Mouse (Mus musculus) liver, embryonic 14.5 days (tissue): ENCODE data around the gene Uap1l1. TPM values are rescaled to one million over a fixed set of nuclear protein-coding genes. Genes with fewer than 3 reads are reported as not detected.

Source experiments
- ATAC-seq: fragments of 200-750 bp; cut with Nextera tagmentation; 2 replicates; pipeline ENCODE4 v1.8.0; 2017; ENCODE audit warnings: moderate number of reproducible peaks, mild to moderate bottlenecking, moderate library complexity; ENCODE audit not compliant: insufficient read depth
- DNase-seq, 3 experiments: peaks; one replicate each; pipeline ENCODE4 v3.0.0-alpha.2; 2012 to 2013; ENCODE audit warnings: low read depth in 3 of 3, low spot score in 3 of 3
- H3K27ac ChIP-seq: fragments of 300-500 bp; sonication (generic); 2 replicates; pipeline ENCODE4 v1.5.1; 2014; ENCODE audit warnings: moderate library complexity, mild to moderate bottlenecking, control low read depth, inconsistent platforms
- H3K27me3 ChIP-seq: fragments of 300-500 bp; sonication (generic); 2 replicates; pipeline ENCODE4 v1.6.1; 2014; ENCODE audit warnings: mild to moderate bottlenecking, low read length, moderate library complexity; ENCODE audit not compliant: control insufficient read depth, insufficient read depth
- H3K36me3 ChIP-seq: fragments of 300-500 bp; sonication (generic); replicated peaks from 2 replicates; pipeline ENCODE4 v1.6.1; 2014; ENCODE audit warnings: low read depth; ENCODE audit not compliant: control insufficient read depth, insufficient read depth
- H3K4me1 ChIP-seq, 2 experiments: fragments of 200-500 bp in 1 of 2; fragments of 300-500 bp in 1 of 2; sonication (generic) in 1 of 2; replicated peaks; 2 replicates each; pipeline ENCODE4 v1.6.1; 2012 to 2014; ENCODE audit warnings: antibody characterized with exemption in 1 of 2, inconsistent platforms in 1 of 2, low read length in 1 of 2; ENCODE audit not compliant: control insufficient read depth in 2 of 2, insufficient read depth in 2 of 2
- H3K4me2 ChIP-seq: fragments of 300-500 bp; sonication (generic); 2 replicates; pipeline ENCODE4 v1.6.1; 2014; ENCODE audit warnings: low read depth, mild to moderate bottlenecking, control low read depth, moderate library complexity
- H3K4me3 ChIP-seq, 2 experiments: fragments of 200-500 bp in 1 of 2; fragments of 300-500 bp in 1 of 2; sonication (generic) in 1 of 2; 2 replicates each; pipeline ENCODE4 v1.5.1; 2012 to 2014; ENCODE audit warnings: low read depth in 2 of 2, low read length in 2 of 2, mild to moderate bottlenecking in 2 of 2, control low read depth in 1 of 2, inconsistent platforms in 1 of 2, moderate library complexity in 1 of 2; ENCODE audit not compliant: insufficient read depth in 1 of 2
- H3K9ac ChIP-seq: fragments of 300-500 bp; sonication (generic); replicated peaks from 2 replicates; pipeline ENCODE4 v1.6.1; 2014; ENCODE audit warnings: mild to moderate bottlenecking, control low read depth, moderate library complexity
- H3K9me3 ChIP-seq: fragments of 300-500 bp; sonication (generic); 2 replicates; pipeline ENCODE4 v1.6.1; 2016; ENCODE audit warnings: low read length, mixed read lengths; ENCODE audit not compliant: control insufficient read depth
- CTCF ChIP-seq: IDR thresholded peaks from 2 replicates; pipeline ENCODE4 v1.5.1; 2016; ENCODE audit warnings: antibody characterized with exemption, low read depth, control low read depth
- EP300 ChIP-seq: IDR thresholded peaks from 2 replicates; pipeline ENCODE4 v1.6.1; 2016; ENCODE audit warnings: antibody characterized with exemption, low read depth
- WGBS: fragments of 180-500 bp; shearing (Covaris S2); extraction: QIAGEN DNeasy Blood & Tissue Kit; methylation state at CpG from one replicate; pipeline ENCODE4 v1.1.7; 2014; ENCODE audit not compliant: insufficient replicate concordance; 5-methylcytosine and 5-hydroxymethylcytosine counted together
- polyA plus RNA-seq, 2 experiments: library from polyadenylated mRNA; depleted of rRNA in 1 of 2; stranded (reverse) in 1 of 2; unstranded in 1 of 2; fragments of >200 nt; fragmentation: Nextera tagmentation in 1 of 2; extraction: Ambion mirVana in 1 of 2; gene quantifications; 2 replicates each; pipeline versions ENCODE4 v1.2.1 to v1.2.3; 2012 to 2014

Gene Uap1l1
- polyA plus RNA-seq, 2 experiments, result 3.8 to 9.3 TPM

GRCm38 (mm10) chr2:25402377-25402971, 37.0 kb upstream of the Uap1l1 start:
- no peak overlapping the region; a peak in 1 of 4 replicates for H3K4me3 ChIP-seq

GRCm38 (mm10) chr2:25400764-25401163, 35.3 kb upstream of the Uap1l1 start:
- 4% methylated on average over 17 of the region's 17 CpGs for WGBS
- Histone ChIP-seq H3K4me3 (no peak overlapping the region), H3K4me2 (no peak overlapping the region), H3K9ac (no peak overlapping the region), H3K27me3 (peaks cover 76% of the 10 kb centered on the region), H3K36me3 (no peaks in the 10 kb centered on the region), H3K4me1 (no peaks in the 10 kb centered on the region; a peak in 1 of 4 replicates), H3K27ac (no peak overlapping the region), H3K9me3 (no peaks in the 10 kb centered on the region)
- peak in 1 of 3 experiments; percentile 28 for DNase-seq
- no peak for TF ChIP-seq EP300
- peak; percentile 76 for TF ChIP-seq CTCF
- ATAC-seq, result no peak

More at GRCm38 (mm10) chr2:25402377-25402971, 37.0 kb upstream of the Uap1l1 start:
- H3K9me3 ChIP-seq, result no peaks in the 10 kb centered on the region
- no peak for ATAC-seq
- H3K27me3 ChIP-seq, result peaks cover 60% of the 10 kb centered on the region
- WGBS, result under 1% methylated on average over 13 of the region's 13 CpGs
- DNase-seq, result peak; percentile 73 to 76 (median 73)
- no peak for TF ChIP-seq EP300
- peak; percentile 86 for TF ChIP-seq CTCF
- H3K4me1 ChIP-seq, result no peaks in the 10 kb centered on the region
- H3K4me2 ChIP-seq, result peak overlapping the region; percentile 40
- no peak overlapping the region for H3K9ac ChIP-seq
- no peaks in the 10 kb centered on the region for H3K36me3 ChIP-seq
- no peak overlapping the region for H3K27ac ChIP-seq

GRCm38 (mm10) chr2:25400291-25400690, 34.8 kb upstream of the Uap1l1 start:
- WGBS, result 21% methylated on average over 16 of the region's 16 CpGs
- H3K36me3 ChIP-seq, result no peaks in the 10 kb centered on the region
- H3K27ac ChIP-seq, result no peak overlapping the region
- ATAC-seq, result no peak
- no peak overlapping the region for H3K4me3 ChIP-seq
- TF ChIP-seq EP300, result no peak
- no peak for TF ChIP-seq CTCF
- no peak overlapping the region for H3K9ac ChIP-seq
- no peak overlapping the region for H3K4me2 ChIP-seq
- H3K27me3 ChIP-seq, result peaks cover 81% of the 10 kb centered on the region
- no peaks in the 10 kb centered on the region; a peak in 1 of 4 replicates for H3K4me1 ChIP-seq
- no peaks in the 10 kb centered on the region for H3K9me3 ChIP-seq
- DNase-seq, result no peak

- ATAC-seq (no peak), DNase-seq (no peak)
- TF ChIP-seq CTCF, result no peak
- no peak for TF ChIP-seq EP300
- no peak within 1 kb of the TSS for H3K27ac ChIP-seq
- no peaks in the 10 kb centered on the region; a peak in 1 of 4 replicates for H3K4me1 ChIP-seq
- H3K27me3 ChIP-seq, result peaks cover 82% of the 10 kb centered on the region
- H3K9me3 ChIP-seq, result no peaks in the 10 kb centered on the region
- no peak within 1 kb of the TSS for H3K4me2 ChIP-seq
- 36% methylated on average over 8 of the region's 8 CpGs for WGBS
- no peak within 1 kb of the TSS for H3K9ac ChIP-seq
- no peak within 1 kb of the TSS for H3K4me3 ChIP-seq
- H3K36me3 ChIP-seq, result no peaks in the 10 kb centered on the region
These were observed 33.6 kb upstream of the Uap1l1 start, which contains the start of gene Npdc1 for GRCm38 (mm10) chr2:25399051-25399450. Gene Npdc1, plus strand, starts transcription at chr2:25399351.

- ATAC-seq (no peak), DNase-seq (no peak)
- Histone ChIP-seq H3K27ac (no peak overlapping the region), H3K9me3 (no peaks in the 10 kb centered on the region), H3K27me3 (peaks cover 73% of the 10 kb centered on the region), H3K4me3 (no peak overlapping the region), H3K4me2 (no peak overlapping the region), H3K4me1 (no peaks in the 10 kb centered on the region; a peak in 1 of 4 replicates), H3K9ac (no peak overlapping the region), H3K36me3 (no peaks in the 10 kb centered on the region)
- WGBS, result 66% methylated on average over 7 of the region's 7 CpGs
- TF ChIP-seq CTCF (no peak), EP300 (no peak)
These were observed 32.6 kb upstream of the Uap1l1 start for GRCm38 (mm10) chr2:25398065-25398464.
